Mouse (Mus musculus) heart, adult 9 months (tissue): Measurements from ENCODE around the gene Sdhaf1.

Source experiments
- DNase-seq, 2 experiments: peaks; one replicate each; pipeline ENCODE4 v3.0.0; 2022; ENCODE audit warnings: low spot score in 2 of 2

The Sdhaf1 gene

GRCm38 (mm10) chr7:30326427-30326826 is 2.7 kb upstream of the Sdhaf1 start:
- no peak for DNase-seq

- DNase-seq: peak in 1 of 2 experiments; percentile 26
These were observed 1.7 kb upstream of the Sdhaf1 start for GRCm38 (mm10) chr7:30325364-30325763.

GRCm38 (mm10) chr7:30324300-30324944 is 727 bp upstream of the Sdhaf1 start:
- no peak for DNase-seq

- DNase-seq: no peak
These were observed 830 bp downstream of the Sdhaf1 start for GRCm38 (mm10) chr7:30322865-30323264.

GRCm38 (mm10) chr7:30322285-30322667 is 1.4 kb downstream of the Sdhaf1 start:
- DNase-seq: peak; percentile 97 to 98

- peak; percentile 67 to 71 for DNase-seq
These were observed 2.0 kb downstream of the Sdhaf1 start, which contains the start of gene E130208F15Rik for GRCm38 (mm10) chr7:30321539-30322284. Gene E130208F15Rik, plus strand, starts transcription at chr7:30321740.

GRCm38 (mm10) chr7:30320946-30321345 is 2.7 kb downstream of the Sdhaf1 start:
- DNase-seq: no peak

GRCm38 (mm10) chr7:30318142-30318541 is 5.6 kb downstream of the Sdhaf1 start:
- DNase-seq: no peak

GRCm38 (mm10) chr7:30315559-30316529 is 7.9 kb downstream of the Sdhaf1 start:
- DNase-seq: no peak

- no peak for DNase-seq
These were observed 9.0 kb downstream of the Sdhaf1 start, which contains the start of gene Syne4 for GRCm38 (mm10) chr7:30314721-30315155. Gene Syne4, plus strand, starts transcription at chr7:30314807.

GRCm38 (mm10) chr7:30313666-30314320 is 9.9 kb downstream of the Sdhaf1 start:
- no peak for DNase-seq

- no peak for DNase-seq
These were observed 13.6 kb downstream of the Sdhaf1 start for GRCm38 (mm10) chr7:30310136-30310535.

GRCm38 (mm10) chr7:30309395-30310129 is 14.1 kb downstream of the Sdhaf1 start:
- no peak for DNase-seq

- peak; percentile 96 to 97 for DNase-seq
These were observed 15.4 kb downstream of the Sdhaf1 start, which contains the start of gene Alkbh6 for GRCm38 (mm10) chr7:30308076-30309005. Gene Alkbh6, plus strand, starts transcription at chr7:30308717.

- DNase-seq: no peak
These were observed 17.5 kb downstream of the Sdhaf1 start for GRCm38 (mm10) chr7:30306083-30306779.

GRCm38 (mm10) chr7:30300914-30301313 is 22.8 kb downstream of the Sdhaf1 start:
- DNase-seq: no peak

GRCm38 (mm10) chr7:30297266-30297665 is 26.4 kb downstream of the Sdhaf1 start:
- no peak for DNase-seq

GRCm38 (mm10) chr7:30296816-30297215 is 26.9 kb downstream of the Sdhaf1 start:
- no peak for DNase-seq

GRCm38 (mm10) chr7:30295103-30295502 is 28.6 kb downstream of the Sdhaf1 start:
- DNase-seq: peak; percentile 65 to 68
